Mouse (Mus musculus): Measurements from ENCODE around the gene Gm10645. TPM values are rescaled to one million over a fixed set of nuclear protein-coding genes. Genes with fewer than 3 reads are reported as not detected.

Gene Gm10645
- polyA plus RNA-seq (2014; fragmentation: Nextera tagmentation; extraction: Ambion mirVana): 6.3 and 8.5 TPM in 2 replicates

DNA sequence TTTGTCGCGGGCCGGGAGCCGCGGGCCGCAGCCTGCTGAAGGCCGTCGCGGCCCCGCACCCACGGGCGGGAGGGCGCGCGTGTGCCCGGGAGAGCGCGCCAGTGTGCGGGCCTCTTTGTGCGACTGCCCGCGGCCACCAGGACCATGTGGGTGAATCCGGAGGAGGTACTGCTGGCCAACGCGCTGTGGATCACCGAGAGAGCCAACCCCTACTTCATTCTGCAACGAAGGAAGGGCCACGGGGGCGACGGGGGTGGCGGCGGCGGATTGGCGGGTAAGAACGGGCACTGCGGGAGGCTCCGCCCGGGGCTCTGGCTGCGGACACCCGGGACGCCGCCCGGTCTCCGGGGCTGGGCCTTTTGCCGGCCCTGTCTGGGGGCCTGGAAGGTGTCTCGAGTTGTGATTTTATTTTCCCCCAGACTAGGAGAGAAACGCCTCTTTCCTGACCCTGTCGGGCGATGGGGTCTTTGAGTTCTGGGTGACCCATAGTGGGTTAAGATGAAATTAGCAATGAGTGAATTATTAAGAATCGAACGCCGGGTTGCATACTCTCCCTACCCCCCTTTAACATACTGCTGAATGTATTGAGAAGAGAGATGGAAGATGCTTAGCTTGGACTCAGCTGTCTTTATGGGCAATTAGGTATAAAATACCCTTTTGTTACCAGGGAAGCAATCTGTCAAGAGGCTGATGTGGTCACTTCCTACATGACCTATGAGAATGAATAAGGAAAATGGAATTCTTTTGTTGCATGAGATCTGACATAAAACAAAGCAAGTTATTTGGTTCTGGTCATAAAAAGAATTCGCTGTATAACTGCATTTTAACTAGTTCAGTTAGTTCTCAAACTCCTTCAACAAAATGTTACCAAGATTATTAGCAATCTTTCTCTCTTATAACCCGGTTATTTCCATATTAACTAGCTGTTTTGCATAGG lies at the start of gene Gm10645:
Gene Gm10645, minus strand, starts transcription at position 240 of the 937 bp plus-strand sequence.
- DNase-seq (ENCODE audit: low spot score): peak; percentile 70
- no peaks in the 10 kb centered on the region for H3K9me3 ChIP-seq (ENCODE audit: control insufficient read depth, low read length)
- peak within 1 kb of the TSS; percentile 86 for H3K4me3 ChIP-seq (ENCODE audit: low read depth, low read length)
- peak; percentile 77 for ATAC-seq (ENCODE audit: low FRiP score)
- no peaks in the 10 kb centered on the region for H3K36me3 ChIP-seq (ENCODE audit: control insufficient read depth, insufficient read depth, low read length)
- 2% methylated on average over 54 of the region's 54 CpGs for WGBS
- peak within 1 kb of the TSS; percentile 74 for H3K4me2 ChIP-seq (replicated peaks; ENCODE audit: low read depth, low read length)
- H3K27ac ChIP-seq (ENCODE audit: low read depth, low read length): peak within 1 kb of the TSS; percentile 93
- H3K4me1 ChIP-seq (replicated peaks; ENCODE audit: control insufficient read depth, insufficient read depth, low read length): 0 out of 2 replicates have a peak, but pooled peaks cover 2% of the 10 kb centered on the region
- peak within 1 kb of the TSS; percentile 97 for H3K9ac ChIP-seq (ENCODE audit: low read depth, low read length)
- H3K27me3 ChIP-seq (ENCODE audit: control insufficient read depth, insufficient read depth, low read length): no peaks in the 10 kb centered on the region; the same call in 1 of the 2 replicates

DNA sequence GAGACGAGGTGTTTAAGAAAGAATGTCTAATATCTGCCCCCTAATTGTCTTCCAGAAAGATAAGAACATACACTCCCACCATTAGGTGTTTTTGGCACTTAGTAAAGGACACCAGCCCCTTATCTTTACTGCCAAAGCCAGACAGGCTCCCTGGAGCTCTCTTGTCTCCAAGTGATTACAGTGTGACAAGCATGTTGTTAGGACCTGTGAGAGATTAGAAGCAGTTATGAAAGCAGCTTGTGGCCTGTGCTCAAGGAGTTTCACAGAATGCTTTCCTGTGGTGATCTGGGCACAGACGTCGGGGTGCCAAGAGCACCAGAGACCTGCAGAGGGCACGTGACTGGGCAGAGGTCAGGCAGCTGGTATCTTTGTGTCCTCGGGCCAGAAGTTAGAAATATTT lies 49.1 kb upstream of the Gm10645 start:
- Histone ChIP-seq H3K4me2 (replicated peaks; ENCODE audit: low read depth, low read length) (no peak overlapping the region), H3K9me3 (ENCODE audit: control insufficient read depth, low read length) (no peaks in the 10 kb centered on the region), H3K27me3 (ENCODE audit: control insufficient read depth, insufficient read depth, low read length) (no peaks in the 10 kb centered on the region), H3K4me1 (replicated peaks; ENCODE audit: control insufficient read depth, insufficient read depth, low read length) (no peaks in the 10 kb centered on the region), H3K27ac (ENCODE audit: low read depth, low read length) (no peak overlapping the region), H3K4me3 (ENCODE audit: low read depth, low read length) (no peak overlapping the region), H3K9ac (ENCODE audit: low read depth, low read length) (no peak overlapping the region), H3K36me3 (ENCODE audit: control insufficient read depth, insufficient read depth, low read length) (no peaks in the 10 kb centered on the region)
- WGBS: 65% methylated on average over 5 of the region's 5 CpGs
- no peak for ATAC-seq (ENCODE audit: low FRiP score)
- DNase-seq (ENCODE audit: low spot score): no peak

GRCm38 (mm10) chr8:83210676-83211075 lies 44.7 kb upstream of the Gm10645 start:
- no peak overlapping the region for H3K4me3 ChIP-seq (ENCODE audit: low read depth, low read length)
- no peaks in the 10 kb centered on the region for H3K27me3 ChIP-seq (ENCODE audit: control insufficient read depth, insufficient read depth, low read length)
- no peaks in the 10 kb centered on the region for H3K4me1 ChIP-seq (replicated peaks; ENCODE audit: control insufficient read depth, insufficient read depth, low read length)
- H3K4me2 ChIP-seq (replicated peaks; ENCODE audit: low read depth, low read length): no peak overlapping the region
- H3K9ac ChIP-seq (ENCODE audit: low read depth, low read length): no peak overlapping the region
- ATAC-seq (ENCODE audit: low FRiP score): no peak
- no peak overlapping the region for H3K27ac ChIP-seq (ENCODE audit: low read depth, low read length)
- H3K9me3 ChIP-seq (ENCODE audit: control insufficient read depth, low read length): no peaks in the 10 kb centered on the region
- 93% methylated on average over 7 of the region's 7 CpGs for WGBS
- H3K36me3 ChIP-seq (ENCODE audit: control insufficient read depth, insufficient read depth, low read length): no peaks in the 10 kb centered on the region
- no peak for DNase-seq (ENCODE audit: low spot score)

DNA sequence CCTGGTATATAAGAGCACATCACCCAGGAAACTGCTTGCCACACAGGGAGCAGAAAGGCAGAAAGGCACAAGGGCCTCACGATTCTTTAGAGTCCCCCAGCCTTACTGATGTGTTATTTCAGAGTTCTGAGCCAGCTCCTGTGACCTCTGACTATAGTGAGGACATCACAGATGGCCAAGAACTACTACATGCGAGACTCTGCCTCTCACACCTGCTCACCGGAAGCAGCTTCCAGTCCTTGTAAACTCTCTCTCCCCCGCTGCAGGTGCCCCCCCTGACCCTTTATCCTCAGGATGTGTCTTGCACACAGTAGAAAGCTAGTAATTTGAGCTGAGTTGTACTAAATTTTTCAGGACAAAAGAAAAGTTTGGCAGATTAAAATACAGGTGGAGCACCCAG lies 43.6 kb upstream of the Gm10645 start:
- DNase-seq (ENCODE audit: low spot score): no peak
- H3K36me3 ChIP-seq (ENCODE audit: control insufficient read depth, insufficient read depth, low read length): no peaks in the 10 kb centered on the region
- no peaks in the 10 kb centered on the region for H3K27me3 ChIP-seq (ENCODE audit: control insufficient read depth, insufficient read depth, low read length)
- 76% methylated on average over 4 of the region's 4 CpGs for WGBS
- H3K27ac ChIP-seq (ENCODE audit: low read depth, low read length): no peak overlapping the region
- H3K4me3 ChIP-seq (ENCODE audit: low read depth, low read length): no peak overlapping the region
- ATAC-seq (ENCODE audit: low FRiP score): no peak
- no peak overlapping the region for H3K4me2 ChIP-seq (replicated peaks; ENCODE audit: low read depth, low read length)
- H3K9me3 ChIP-seq (ENCODE audit: control insufficient read depth, low read length): no peaks in the 10 kb centered on the region
- no peaks in the 10 kb centered on the region for H3K4me1 ChIP-seq (replicated peaks; ENCODE audit: control insufficient read depth, insufficient read depth, low read length)
- H3K9ac ChIP-seq (ENCODE audit: low read depth, low read length): no peak overlapping the region

DNA sequence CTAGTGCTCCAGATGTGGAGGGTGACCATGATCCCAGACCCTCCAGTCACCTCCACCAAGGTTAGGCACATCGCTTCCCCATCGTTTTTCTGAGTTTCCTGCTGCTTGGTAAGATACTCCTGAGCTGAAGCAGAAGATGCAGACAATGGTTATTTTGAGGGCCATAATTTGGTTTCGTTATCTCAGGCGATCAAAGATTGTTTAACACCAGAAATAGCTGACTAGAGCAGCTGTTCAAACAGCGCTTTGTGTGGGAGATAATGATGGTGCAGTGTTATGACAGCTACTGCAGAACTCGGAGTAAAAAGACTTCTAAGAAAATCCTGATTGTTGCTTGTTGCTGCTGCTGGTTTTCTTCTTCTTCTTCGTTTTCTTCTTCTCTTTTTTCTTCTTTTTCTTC lies 39.9 kb upstream of the Gm10645 start:
- ATAC-seq (ENCODE audit: low FRiP score) (no peak), DNase-seq (ENCODE audit: low spot score) (no peak)
- Histone ChIP-seq H3K27me3 (ENCODE audit: control insufficient read depth, insufficient read depth, low read length) (no peaks in the 10 kb centered on the region), H3K4me1 (replicated peaks; ENCODE audit: control insufficient read depth, insufficient read depth, low read length) (no peaks in the 10 kb centered on the region), H3K27ac (ENCODE audit: low read depth, low read length) (no peak overlapping the region), H3K4me2 (replicated peaks; ENCODE audit: low read depth, low read length) (no peak overlapping the region), H3K9ac (ENCODE audit: low read depth, low read length) (no peak overlapping the region), H3K9me3 (ENCODE audit: control insufficient read depth, low read length) (no peaks in the 10 kb centered on the region), H3K4me3 (ENCODE audit: low read depth, low read length) (no peak overlapping the region), H3K36me3 (ENCODE audit: control insufficient read depth, insufficient read depth, low read length) (no peaks in the 10 kb centered on the region)
- 86% methylated on average over 7 of the region's 7 CpGs for WGBS

- no peaks in the 10 kb centered on the region for H3K36me3 ChIP-seq (ENCODE audit: control insufficient read depth, insufficient read depth, low read length)
- no peaks in the 10 kb centered on the region for H3K4me1 ChIP-seq (replicated peaks; ENCODE audit: control insufficient read depth, insufficient read depth, low read length)
- DNase-seq (ENCODE audit: low spot score) (no peak), ATAC-seq (ENCODE audit: low FRiP score) (no peak)
- H3K9me3 ChIP-seq (ENCODE audit: control insufficient read depth, low read length): no peaks in the 10 kb centered on the region
- no peak overlapping the region for H3K4me2 ChIP-seq (replicated peaks; ENCODE audit: low read depth, low read length)
- 92% methylated on average over 11 of the region's 11 CpGs for WGBS
- no peak overlapping the region for H3K27ac ChIP-seq (ENCODE audit: low read depth, low read length)
- H3K27me3 ChIP-seq (ENCODE audit: control insufficient read depth, insufficient read depth, low read length): no peaks in the 10 kb centered on the region
- no peak overlapping the region for H3K4me3 ChIP-seq (ENCODE audit: low read depth, low read length)
- H3K9ac ChIP-seq (ENCODE audit: low read depth, low read length): no peak overlapping the region
These were observed 37.0 kb upstream of the Gm10645 start for GRCm38 (mm10) chr8:83202946-83203345.

GRCm38 (mm10) chr8:83200191-83201177 lies 34.5 kb upstream of the Gm10645 start:
- H3K27ac ChIP-seq (ENCODE audit: low read depth, low read length): no peak overlapping the region
- 85% methylated on average over 16 of the region's 16 CpGs for WGBS

GRCm38 (mm10) chr8:83199715-83200114 lies 33.7 kb upstream of the Gm10645 start:
- Histone ChIP-seq H3K27me3 (ENCODE audit: control insufficient read depth, insufficient read depth, low read length) (no peaks in the 10 kb centered on the region), H3K4me2 (replicated peaks; ENCODE audit: low read depth, low read length) (no peak overlapping the region), H3K4me1 (replicated peaks; ENCODE audit: control insufficient read depth, insufficient read depth, low read length) (no peaks in the 10 kb centered on the region), H3K9me3 (ENCODE audit: control insufficient read depth, low read length) (no peaks in the 10 kb centered on the region), H3K9ac (ENCODE audit: low read depth, low read length) (no peak overlapping the region), H3K36me3 (ENCODE audit: control insufficient read depth, insufficient read depth, low read length) (no peaks in the 10 kb centered on the region), H3K4me3 (ENCODE audit: low read depth, low read length) (no peak overlapping the region), H3K27ac (ENCODE audit: low read depth, low read length) (no peak overlapping the region)
- ATAC-seq (ENCODE audit: low FRiP score): no peak
- DNase-seq (ENCODE audit: low spot score): no peak
- 76% methylated on average over 8 of the region's 8 CpGs for WGBS

More at GRCm38 (mm10) chr8:83200191-83201177, 34.5 kb upstream of the Gm10645 start:
- Histone ChIP-seq H3K9ac (ENCODE audit: low read depth, low read length) (no peak overlapping the region), H3K4me1 (replicated peaks; ENCODE audit: control insufficient read depth, insufficient read depth, low read length) (no peaks in the 10 kb centered on the region), H3K4me3 (ENCODE audit: low read depth, low read length) (no peak overlapping the region), H3K4me2 (replicated peaks; ENCODE audit: low read depth, low read length) (no peak overlapping the region), H3K27me3 (ENCODE audit: control insufficient read depth, insufficient read depth, low read length) (no peaks in the 10 kb centered on the region), H3K9me3 (ENCODE audit: control insufficient read depth, low read length) (no peaks in the 10 kb centered on the region), H3K36me3 (ENCODE audit: control insufficient read depth, insufficient read depth, low read length) (no peaks in the 10 kb centered on the region)
- DNase-seq (ENCODE audit: low spot score): no peak
- no peak for ATAC-seq (ENCODE audit: low FRiP score)
